In the genomic region with DNA sequence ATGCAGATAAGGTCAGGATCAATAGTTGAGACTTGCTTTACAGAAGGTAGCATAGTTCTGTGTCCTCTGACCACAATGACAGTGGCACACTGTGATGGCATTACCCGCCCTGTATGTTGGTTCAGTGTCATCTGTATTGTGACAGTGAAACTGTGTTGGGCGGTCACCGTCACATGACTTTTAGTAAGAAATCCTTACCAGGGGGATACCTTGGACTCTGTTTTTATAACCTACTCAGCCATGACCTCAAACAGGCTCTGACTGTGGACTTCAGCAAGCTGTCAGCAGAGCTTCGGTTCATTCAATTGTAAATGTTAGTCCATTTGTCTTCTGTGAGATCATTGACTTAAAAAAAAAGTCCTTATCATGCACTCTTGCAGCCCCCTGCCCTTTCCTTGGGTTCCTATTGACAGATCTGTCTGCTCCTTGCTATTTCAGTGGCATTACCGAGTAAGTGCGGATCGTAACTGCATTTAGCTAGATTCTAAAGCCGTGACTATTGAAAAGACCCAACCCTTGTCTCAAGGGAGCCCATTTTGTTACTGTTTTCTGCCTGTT, we compare ENCODE assay signal across 12 mouse cellular contexts.
"Had no signal": no experiment of that assay in that cellular context is flagged by ENCODE, and none has a peak within 500 bp of the region (broad histone marks: within the 10 kb centered on the region; RNA-seq: fewer than 3 reads in every experiment).

No protein-coding gene starts in this region.

- H3K4me2 ChIP-seq: limb, embryonic 15.5 days; liver, embryonic 15.5 days; lung, embryonic 15.5 days; neural tube, embryonic 12.5 days had no signal

- ATAC-seq: inflammation-experienced regulatory T-cells, adult 6 months; intestine, postnatal 0 days had no signal

- H3K4me3 ChIP-seq: left cerebral cortex, adult 2 months; limb, embryonic 15.5 days; liver, embryonic 15.5 days; lung, embryonic 15.5 days; neural tube, embryonic 12.5 days had no signal

- H3K9me3 ChIP-seq: limb, embryonic 15.5 days; liver, embryonic 15.5 days; lung, embryonic 15.5 days; neural tube, embryonic 12.5 days had no signal

- H3K27me3 ChIP-seq: limb, embryonic 15.5 days; liver, embryonic 15.5 days; lung, embryonic 15.5 days; neural tube, embryonic 12.5 days had no signal

- H3K9ac ChIP-seq: limb, embryonic 15.5 days; liver, embryonic 15.5 days; lung, embryonic 15.5 days; neural tube, embryonic 12.5 days had no signal

- H3K4me1 ChIP-seq: liver, embryonic 15.5 days had no signal

- H3K36me3 ChIP-seq: limb, embryonic 15.5 days; liver, embryonic 15.5 days; lung, embryonic 15.5 days; neural tube, embryonic 12.5 days had no signal

- DNase-seq: kidney, postnatal 14 days; lung, postnatal 14 days; midbrain, embryonic 14.5 days; thymus, postnatal 4 days had no signal

- H3K27ac ChIP-seq: limb, embryonic 15.5 days; liver, embryonic 15.5 days; lung, embryonic 15.5 days; neural tube, embryonic 12.5 days; stomach, postnatal 0 days had no signal
